In the genomic region with DNA sequence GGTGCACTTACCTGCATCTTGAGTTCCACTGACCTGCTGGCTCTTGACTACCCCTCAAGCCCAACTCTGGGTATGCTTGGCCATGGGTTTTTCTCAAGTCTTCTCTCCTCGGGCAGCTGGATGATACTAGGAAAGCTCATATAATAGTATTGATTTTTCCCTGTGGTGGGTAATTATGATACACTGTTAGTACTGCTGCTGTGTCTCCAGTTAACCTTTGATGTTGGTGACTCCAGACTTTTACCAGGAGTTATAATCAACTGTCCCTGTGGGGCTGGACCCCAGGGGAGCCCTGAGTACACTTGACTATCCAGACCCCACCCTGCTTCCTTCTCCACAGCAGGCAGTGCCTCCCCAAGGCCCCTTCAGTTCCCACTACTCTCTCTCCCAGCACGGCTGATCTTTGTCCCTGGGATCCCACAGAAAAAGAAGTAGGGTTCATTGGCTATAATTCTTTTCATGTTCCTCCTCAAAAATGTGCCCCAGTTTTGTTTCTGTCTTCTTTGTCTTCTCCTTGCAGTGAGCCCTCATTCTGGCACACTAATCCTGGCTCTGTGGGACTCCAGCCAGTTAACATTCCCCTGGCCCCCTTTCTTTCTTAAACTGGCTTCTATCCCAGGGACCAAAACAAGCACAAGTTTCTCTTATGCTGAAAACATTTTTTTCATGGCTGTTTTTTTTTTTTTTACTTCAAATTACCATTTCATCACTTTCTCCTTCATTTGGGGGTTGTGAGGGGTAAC, we compare ENCODE assay signal across 9 mouse cellular contexts. TPM values are rescaled to one million over a fixed set of nuclear protein-coding genes. Genes with fewer than 3 reads are reported as not detected.
DNase-seq lines count a peak whose midpoint lies in the region; ATAC-seq and TF ChIP-seq lines count a peak whose summit lies in the region.
"Had no signal": no experiment of that assay in that cellular context is flagged by ENCODE, and none has a peak within 500 bp of the region (broad histone marks: within the 10 kb centered on the region; RNA-seq: fewer than 3 reads in every experiment).

No protein-coding gene starts in this region.

- TF ChIP-seq CTCF in lung, adult 2 months (IDR thresholded peaks at IDR 0.05; ENCODE audit: insufficient read depth, low read length) = no peak

- WGBS in embryonic facial prominence, embryonic 13.5 days = 40% methylated on average over 2 of the region's 2 CpGs
- WGBS in embryonic facial prominence, embryonic 10.5 days = 39% methylated on average over 2 of the region's 2 CpGs
- 36% methylated on average over 2 of the region's 2 CpGs for WGBS in lung, embryonic 15.5 days
- 32% methylated on average over 2 of the region's 2 CpGs for WGBS in lung, adult 2 months
- WGBS in intestine, embryonic 14.5 days = 37% methylated on average over 2 of the region's 2 CpGs
- WGBS in midbrain, embryonic 14.5 days = 21% methylated on average over 2 of the region's 2 CpGs

- H3K36me3 ChIP-seq in embryonic facial prominence, embryonic 13.5 days = no peaks in the 10 kb centered on the region
- no peaks in the 10 kb centered on the region for H3K36me3 ChIP-seq in embryonic facial prominence, embryonic 10.5 days (replicated peaks)
- H3K36me3 ChIP-seq in lung, embryonic 15.5 days = no peaks in the 10 kb centered on the region
- H3K36me3 ChIP-seq in intestine, embryonic 14.5 days (ENCODE audit: control insufficient read depth, insufficient read depth, low read length) = no peaks in the 10 kb centered on the region
- H3K36me3 ChIP-seq in midbrain, embryonic 14.5 days (ENCODE audit: control insufficient read depth, insufficient read depth, low read length) = no peaks in the 10 kb centered on the region

- no peak for DNase-seq in embryonic facial prominence, embryonic 10.5 days (ENCODE audit: low spot score)
- DNase-seq in lung, adult 2 months = no peak
- DNase-seq in intestine, embryonic 14.5 days (ENCODE audit: low spot score) = peak; percentile 50
- DNase-seq in midbrain, embryonic 14.5 days = peak; percentile 53
- DNase-seq in yolk sac, embryonic 10.5 days (ENCODE audit: low spot score) = no peak
- DNase-seq in urinary bladder, postnatal 36 days (ENCODE audit: low spot score in 2 of 2) = no peak

- ATAC-seq in embryonic facial prominence, embryonic 13.5 days (ENCODE audit: insufficient number of reproducible peaks, insufficient read depth, low FRiP score, low TSS enrichment, low read depth) = no peak
- peak; percentile 19; the same call in 1 of the 2 replicates for ATAC-seq in lung, embryonic 15.5 days (ENCODE audit: borderline replicate concordance, extremely low read depth, low FRiP score, low TSS enrichment)
- no peak for ATAC-seq in intestine, embryonic 14.5 days (replicated peaks; ENCODE audit: low FRiP score, low TSS enrichment, low read depth)
- no peak for ATAC-seq in midbrain, embryonic 14.5 days (ENCODE audit: low FRiP score, low TSS enrichment)

- peaks cover 13% of the 10 kb centered on the region for H3K4me1 ChIP-seq in embryonic facial prominence, embryonic 13.5 days
- peaks cover 13% of the 10 kb centered on the region for H3K4me1 ChIP-seq in embryonic facial prominence, embryonic 10.5 days
- peaks cover 18% of the 10 kb centered on the region for H3K4me1 ChIP-seq in lung, embryonic 15.5 days
- no peaks in the 10 kb centered on the region; the same call in 1 of the 2 replicates for H3K4me1 ChIP-seq in lung, adult 2 months (ENCODE audit: control insufficient read depth, insufficient read depth, low read length)
- peaks cover 12% of the 10 kb centered on the region for H3K4me1 ChIP-seq in intestine, embryonic 14.5 days (replicated peaks; ENCODE audit: control insufficient read depth, insufficient read depth, low read length)
- peaks cover 6% of the 10 kb centered on the region; the same call in 1 of the 2 replicates for H3K4me1 ChIP-seq in midbrain, embryonic 14.5 days (ENCODE audit: control insufficient read depth, insufficient read depth, low read length)

- no peaks in the 10 kb centered on the region for H3K9me3 ChIP-seq in embryonic facial prominence, embryonic 13.5 days
- no peaks in the 10 kb centered on the region for H3K9me3 ChIP-seq in embryonic facial prominence, embryonic 10.5 days
- no peaks in the 10 kb centered on the region for H3K9me3 ChIP-seq in lung, embryonic 15.5 days
- H3K9me3 ChIP-seq in intestine, embryonic 14.5 days (ENCODE audit: control insufficient read depth, low read length) = no peaks in the 10 kb centered on the region
- no peaks in the 10 kb centered on the region for H3K9me3 ChIP-seq in midbrain, embryonic 14.5 days (ENCODE audit: control insufficient read depth, low read length)

- H3K9ac ChIP-seq in embryonic facial prominence, embryonic 13.5 days = no peak overlapping the region
- H3K9ac ChIP-seq in lung, embryonic 15.5 days = no peak overlapping the region
- no peak overlapping the region for H3K9ac ChIP-seq in intestine, embryonic 14.5 days (ENCODE audit: low read length)
- no peak overlapping the region for H3K9ac ChIP-seq in midbrain, embryonic 14.5 days (replicated peaks; ENCODE audit: low read length)

- no peak for TF ChIP-seq POLR2A in lung, adult 2 months (IDR thresholded peaks at IDR 0.05; ENCODE audit: borderline replicate concordance, extremely low read depth, low read depth, low read length)

- H3K4me3 ChIP-seq in embryonic facial prominence, embryonic 13.5 days = no peak overlapping the region
- no peak overlapping the region for H3K4me3 ChIP-seq in embryonic facial prominence, embryonic 10.5 days
- no peak overlapping the region for H3K4me3 ChIP-seq in lung, embryonic 15.5 days
- no peak overlapping the region for H3K4me3 ChIP-seq in lung, adult 2 months (replicated peaks; ENCODE audit: extremely low read depth, low read depth, low read length)
- no peak overlapping the region for H3K4me3 ChIP-seq in intestine, embryonic 14.5 days (ENCODE audit: low read depth, low read length)
- no peak overlapping the region for H3K4me3 ChIP-seq in midbrain, embryonic 14.5 days (replicated peaks; ENCODE audit: low read depth, low read length)

- H3K27me3 ChIP-seq in embryonic facial prominence, embryonic 13.5 days = no peaks in the 10 kb centered on the region
- H3K27me3 ChIP-seq in embryonic facial prominence, embryonic 10.5 days (replicated peaks; ENCODE audit: low read depth, poor library complexity, severe bottlenecking) = 0 out of 2 replicates have a peak, but pooled peaks cover 5% of the 10 kb centered on the region
- no peaks in the 10 kb centered on the region for H3K27me3 ChIP-seq in lung, embryonic 15.5 days
- H3K27me3 ChIP-seq in intestine, embryonic 14.5 days (replicated peaks; ENCODE audit: control insufficient read depth, insufficient read depth, low read length) = no peaks in the 10 kb centered on the region
- H3K27me3 ChIP-seq in midbrain, embryonic 14.5 days (ENCODE audit: control insufficient read depth, insufficient read depth, low read length) = no peaks in the 10 kb centered on the region

- H3K4me2 ChIP-seq in embryonic facial prominence, embryonic 13.5 days = no peak overlapping the region
- no peak overlapping the region for H3K4me2 ChIP-seq in lung, embryonic 15.5 days
- H3K4me2 ChIP-seq in intestine, embryonic 14.5 days (ENCODE audit: low read length) = no peak overlapping the region
- no peak overlapping the region for H3K4me2 ChIP-seq in midbrain, embryonic 14.5 days (ENCODE audit: low read length)

- peak overlapping the region; percentile 44 for H3K27ac ChIP-seq in embryonic facial prominence, embryonic 13.5 days
- H3K27ac ChIP-seq in embryonic facial prominence, embryonic 10.5 days (replicated peaks) = no peak overlapping the region
- peak overlapping the region; percentile 66; the same call in 1 of the 2 replicates for H3K27ac ChIP-seq in lung, embryonic 15.5 days
- 0 out of 2 replicates have a peak overlapping the region, but pooled peaks have one; percentile 19 for H3K27ac ChIP-seq in intestine, embryonic 14.5 days (ENCODE audit: low read depth)
- H3K27ac ChIP-seq in midbrain, embryonic 14.5 days (replicated peaks; ENCODE audit: low read depth, low read length) = 0 out of 2 replicates have a peak overlapping the region, but pooled peaks have one; percentile 22
- H3K27ac ChIP-seq: kidney, postnatal 0 days had no signal

RNA-seq across cellular contexts. Expression of gene Aqp9, which starts 0.8 kb away (rescaled TPM):
- 0.66 and 0.88 TPM in 2 replicates for polyA plus RNA-seq in embryonic facial prominence, embryonic 13.5 days (2015; fragmentation: Nextera tagmentation; extraction: Ambion mirVana)
- polyA plus RNA-seq in embryonic facial prominence, embryonic 10.5 days (2016; fragmentation: Nextera tagmentation; extraction: Ambion mirVana) = 0.16 TPM in 1 of 2 replicates, not detected in the other
- polyA plus RNA-seq in lung, embryonic 15.5 days (2015; fragmentation: Nextera tagmentation; extraction: Ambion mirVana) = 0.52 and 0.57 TPM in 2 replicates
- polyA plus RNA-seq in lung, adult 2 months (2012; rRNA removed) = 0.62 and 1.8 TPM in 2 replicates
- 0.26 and 0.38 TPM in 2 replicates for polyA plus RNA-seq in intestine, embryonic 14.5 days (2014; fragmentation: Nextera tagmentation; extraction: Ambion mirVana)
- polyA plus RNA-seq in midbrain, embryonic 14.5 days (2014; fragmentation: Nextera tagmentation; extraction: Ambion mirVana) = 0.42 and 0.61 TPM in 2 replicates

RNA-seq across cellular contexts. Expression of gene Aldh1a2, which starts 47.9 kb away (rescaled TPM):
- polyA plus RNA-seq in embryonic facial prominence, embryonic 13.5 days (2015; fragmentation: Nextera tagmentation; extraction: Ambion mirVana) = 31.0 and 33.8 TPM in 2 replicates
- polyA plus RNA-seq in embryonic facial prominence, embryonic 10.5 days (2016; fragmentation: Nextera tagmentation; extraction: Ambion mirVana) = 4.1 and 7.6 TPM in 2 replicates
- 30.6 and 37.3 TPM in 2 replicates for polyA plus RNA-seq in lung, embryonic 15.5 days (2015; fragmentation: Nextera tagmentation; extraction: Ambion mirVana)
- polyA plus RNA-seq in lung, adult 2 months (2012; rRNA removed) = 12.8 and 13.5 TPM in 2 replicates
- polyA plus RNA-seq in intestine, embryonic 14.5 days (2014; fragmentation: Nextera tagmentation; extraction: Ambion mirVana) = 123 and 139 TPM in 2 replicates
- 0.36 and 16.0 TPM in 2 replicates for polyA plus RNA-seq in midbrain, embryonic 14.5 days (2014; fragmentation: Nextera tagmentation; extraction: Ambion mirVana)

Comparison
In these comparisons a context has a peak if more than half of its experiments do, and no peak if none do; other contexts are left out.
1. DNase-seq: peak in intestine, embryonic 14.5 days (single experiment) and midbrain, embryonic 14.5 days (single experiment); none in embryonic facial prominence, embryonic 10.5 days (single experiment), lung, adult 2 months (single experiment), yolk sac, embryonic 10.5 days (single experiment) and urinary bladder, postnatal 36 days (0 of 2).